Mouse (Mus musculus) liver, adult 2 months (tissue): ENCODE measurements around the gene Aff3. TPM values are rescaled to one million over a fixed set of nuclear protein-coding genes. Genes with fewer than 3 reads are reported as not detected.
A peak's percentile ranks its signal among the peaks of the same experiment; 100 is the strongest.

Experiments used
- DNase-seq: peaks from one replicate; pipeline ENCODE4 v3.0.0-alpha.2; 2011; ENCODE audit warnings: low read depth, low spot score; ENCODE audit errors: extremely low read depth
- H3K27ac ChIP-seq: fragments of 200-500 bp; replicated peaks from 2 replicates; pipeline ENCODE4 v1.5.1; 2012; ENCODE audit warnings: low read depth, mild to moderate bottlenecking, control low read depth, inconsistent platforms, low read length; ENCODE audit not compliant: insufficient read depth
- H3K27me3 ChIP-seq: fragments of 200-500 bp; 2 replicates; pipeline ENCODE4 v1.6.1; 2012; ENCODE audit warnings: mild to moderate bottlenecking, moderate library complexity, low read length, inconsistent platforms; ENCODE audit not compliant: control insufficient read depth, insufficient read depth
- H3K36me3 ChIP-seq: fragments of 200-500 bp; 2 replicates; pipeline ENCODE4 v1.6.1; 2012; ENCODE audit warnings: low read length, inconsistent platforms; ENCODE audit not compliant: control insufficient read depth, insufficient read depth
- H3K4me1 ChIP-seq: fragments of 200-500 bp; 2 replicates; pipeline ENCODE4 v1.6.1; 2011; ENCODE audit warnings: low read length; ENCODE audit not compliant: control insufficient read depth, insufficient read depth
- H3K4me3 ChIP-seq: fragments of 200-500 bp; 2 replicates; pipeline ENCODE4 v1.5.1; 2011; ENCODE audit warnings: low read depth, mild to moderate bottlenecking, control low read depth, low read length, moderate library complexity; ENCODE audit not compliant: insufficient read depth
- H3K79me2 ChIP-seq: fragments of 200-500 bp; 2 replicates; pipeline ENCODE4 v1.6.1; 2012; ENCODE audit warnings: inconsistent platforms, mild to moderate bottlenecking, low read length, moderate library complexity; ENCODE audit not compliant: control insufficient read depth, insufficient read depth
- H3K9ac ChIP-seq: fragments of 200-500 bp; 2 replicates; pipeline ENCODE4 v1.6.1; 2012; ENCODE audit warnings: low read depth, mild to moderate bottlenecking, control low read depth, inconsistent platforms, low read length
- CTCF ChIP-seq: fragments of 200-500 bp; IDR thresholded peaks from 2 replicates; pipeline ENCODE4 v1.5.1; 2011; ENCODE audit warnings: low read depth, low read length, control low read depth
- POLR2A ChIP-seq: fragments of 200-500 bp; IDR thresholded peaks from 2 replicates; pipeline ENCODE4 v1.6.1; 2011; ENCODE audit warnings: low read length, control low read depth; ENCODE audit not compliant: insufficient read depth; ENCODE audit errors: extremely low read depth
- WGBS: fragments of 180-500 bp; shearing (Covaris S2); methylation state at CpG from one replicate; pipeline ENCODE4 v1.1.7; 2018; 5-methylcytosine and 5-hydroxymethylcytosine counted together
- polyA plus RNA-seq: library from polyadenylated mRNA; depleted of rRNA; stranded (reverse); fragments of >200 nt; gene quantifications from 2 replicates; pipeline ENCODE4 v1.2.3, GENCODE M21; 2012
- total RNA-seq: library from RNA; depleted of rRNA; stranded (reverse); fragments of >200 nt; gene quantifications from 2 replicates; pipeline ENCODE4 v1.2.3, GENCODE M21; 2014

The Aff3 gene
- total and polyA plus RNA-seq, 2 experiments, result 0.18 to 0.28 TPM

- DNase-seq, result peak; percentile 46
- Histone ChIP-seq H3K79me2 (no peaks in the 10 kb centered on the region), H3K9ac (no peak overlapping the region), H3K27me3 (no peaks in the 10 kb centered on the region), H3K27ac (no peak overlapping the region), H3K4me1 (no peaks in the 10 kb centered on the region), H3K36me3 (no peaks in the 10 kb centered on the region), H3K4me3 (no peak overlapping the region)
- no peak for TF ChIP-seq CTCF
- TF ChIP-seq POLR2A, result no peak
- WGBS, result 39% methylated on average over 9 of the region's 9 CpGs
These were observed 82.4 kb downstream of the Aff3 start for GRCm38 (mm10) chr1:38582328-38582727.

GRCm38 (mm10) chr1:38580572-38580971 lies 84.2 kb downstream of the Aff3 start:
- Histone ChIP-seq H3K4me3 (no peak overlapping the region), H3K27me3 (no peaks in the 10 kb centered on the region), H3K4me1 (no peaks in the 10 kb centered on the region), H3K9ac (no peak overlapping the region), H3K79me2 (no peaks in the 10 kb centered on the region), H3K36me3 (no peaks in the 10 kb centered on the region), H3K27ac (no peak overlapping the region)
- WGBS, result 83% methylated on average over 2 of the region's 2 CpGs
- DNase-seq, result no peak
- TF ChIP-seq POLR2A, result no peak
- no peak for TF ChIP-seq CTCF

- 65% methylated on average over 5 of the region's 5 CpGs for WGBS
These were observed 86.4 kb downstream of the Aff3 start for GRCm38 (mm10) chr1:38578339-38578738.

GRCm38 (mm10) chr1:38567791-38568190 lies 97.0 kb downstream of the Aff3 start:
- Histone ChIP-seq H3K4me1 (no peaks in the 10 kb centered on the region), H3K4me3 (no peak overlapping the region), H3K9ac (no peak overlapping the region), H3K79me2 (no peaks in the 10 kb centered on the region), H3K27me3 (no peaks in the 10 kb centered on the region), H3K36me3 (no peaks in the 10 kb centered on the region), H3K27ac (no peak overlapping the region)
- 64% methylated on average over 3 of the region's 3 CpGs for WGBS
- TF ChIP-seq POLR2A (no peak), CTCF (no peak)
- DNase-seq, result no peak

More at GRCm38 (mm10) chr1:38578339-38578738, 86.4 kb downstream of the Aff3 start:
- no peaks in the 10 kb centered on the region for H3K27me3 ChIP-seq
- H3K36me3 ChIP-seq, result no peaks in the 10 kb centered on the region
- no peak for DNase-seq
- H3K4me3 ChIP-seq, result no peak overlapping the region
- no peaks in the 10 kb centered on the region for H3K4me1 ChIP-seq
- H3K9ac ChIP-seq, result no peak overlapping the region
- TF ChIP-seq POLR2A (no peak), CTCF (no peak)
- H3K79me2 ChIP-seq, result no peaks in the 10 kb centered on the region
- H3K27ac ChIP-seq, result no peak overlapping the region

- no peak for TF ChIP-seq CTCF
- no peak for TF ChIP-seq POLR2A
- Histone ChIP-seq H3K4me3 (no peak overlapping the region), H3K4me1 (no peaks in the 10 kb centered on the region), H3K9ac (no peak overlapping the region), H3K27me3 (no peaks in the 10 kb centered on the region), H3K36me3 (no peaks in the 10 kb centered on the region), H3K27ac (no peak overlapping the region), H3K79me2 (no peaks in the 10 kb centered on the region)
- WGBS, result 53% methylated on average over 9 of the region's 9 CpGs
- no peak for DNase-seq
These were observed 98.6 kb downstream of the Aff3 start for GRCm38 (mm10) chr1:38566101-38566678.

- DNase-seq, result no peak
- H3K4me3 ChIP-seq, result no peak overlapping the region
- 78% methylated on average over 7 of the region's 7 CpGs for WGBS
- TF ChIP-seq POLR2A (no peak), CTCF (no peak)
- H3K79me2 ChIP-seq, result no peaks in the 10 kb centered on the region
- H3K9ac ChIP-seq, result no peak overlapping the region
- no peaks in the 10 kb centered on the region for H3K4me1 ChIP-seq
- H3K27me3 ChIP-seq, result no peaks in the 10 kb centered on the region
- H3K36me3 ChIP-seq, result no peaks in the 10 kb centered on the region
- no peak overlapping the region for H3K27ac ChIP-seq
These were observed 99.4 kb downstream of the Aff3 start for GRCm38 (mm10) chr1:38565295-38565777.
